Mouse (Mus musculus): ENCODE results near the gene Acox1.

Acox1 gene

DNA sequence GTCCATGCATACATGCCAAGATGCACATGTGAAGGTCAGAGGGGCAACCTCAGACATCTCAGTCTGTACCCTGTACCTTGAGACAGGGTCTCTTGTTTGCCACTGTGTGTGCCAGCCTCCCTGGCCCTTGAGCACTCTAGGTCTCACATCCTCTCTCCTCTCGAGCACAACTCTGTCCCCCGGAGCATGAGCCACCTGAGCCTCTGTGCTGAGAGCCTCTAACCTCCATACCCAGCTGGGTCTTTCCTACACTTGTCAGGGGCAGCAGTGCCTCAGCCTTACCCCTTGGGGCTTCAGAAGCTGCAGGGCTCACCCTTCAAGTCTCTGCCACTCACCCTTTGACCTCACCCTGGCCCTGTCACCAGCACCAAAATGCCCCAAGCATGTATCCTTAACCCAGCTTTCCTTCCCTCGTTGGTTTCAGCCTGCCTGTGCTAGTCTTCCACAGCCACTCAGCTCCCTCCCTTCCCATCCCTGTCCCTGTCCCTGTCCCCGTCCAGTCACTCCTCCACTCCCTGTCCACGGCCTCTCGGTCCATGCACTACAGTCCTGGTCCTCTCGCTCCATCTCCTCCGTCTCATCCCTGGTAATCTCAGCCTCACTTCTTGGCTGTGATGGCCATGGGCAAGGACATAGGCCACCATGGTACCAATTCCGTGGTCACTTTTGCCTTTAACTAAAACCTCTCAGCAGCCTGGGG is 69.6 kb downstream of the Acox1 start:
- no peak for DNase-seq (ENCODE audit: low read depth)

DNA sequence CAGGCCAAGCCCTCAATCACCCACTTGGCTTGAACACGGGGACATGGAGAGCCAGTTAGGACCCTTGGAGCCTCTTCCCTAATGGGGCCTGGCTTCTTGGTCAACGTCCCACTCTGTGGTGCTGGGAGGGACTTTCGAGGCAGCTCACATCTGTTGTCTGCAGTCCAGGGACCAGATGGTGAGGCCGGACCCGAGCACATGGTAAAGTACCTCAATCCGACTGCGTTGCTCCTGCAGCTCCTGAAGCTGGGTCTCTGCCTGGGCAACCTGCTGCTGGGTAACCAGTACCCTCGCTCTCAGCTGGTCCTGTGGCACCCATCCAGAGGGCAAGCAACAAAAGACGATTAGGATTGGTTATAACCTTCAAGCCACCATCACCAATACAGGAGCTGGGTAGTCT is 70.9 kb downstream of the Acox1 start:
- DNase-seq (ENCODE audit: low read depth): no peak

DNA sequence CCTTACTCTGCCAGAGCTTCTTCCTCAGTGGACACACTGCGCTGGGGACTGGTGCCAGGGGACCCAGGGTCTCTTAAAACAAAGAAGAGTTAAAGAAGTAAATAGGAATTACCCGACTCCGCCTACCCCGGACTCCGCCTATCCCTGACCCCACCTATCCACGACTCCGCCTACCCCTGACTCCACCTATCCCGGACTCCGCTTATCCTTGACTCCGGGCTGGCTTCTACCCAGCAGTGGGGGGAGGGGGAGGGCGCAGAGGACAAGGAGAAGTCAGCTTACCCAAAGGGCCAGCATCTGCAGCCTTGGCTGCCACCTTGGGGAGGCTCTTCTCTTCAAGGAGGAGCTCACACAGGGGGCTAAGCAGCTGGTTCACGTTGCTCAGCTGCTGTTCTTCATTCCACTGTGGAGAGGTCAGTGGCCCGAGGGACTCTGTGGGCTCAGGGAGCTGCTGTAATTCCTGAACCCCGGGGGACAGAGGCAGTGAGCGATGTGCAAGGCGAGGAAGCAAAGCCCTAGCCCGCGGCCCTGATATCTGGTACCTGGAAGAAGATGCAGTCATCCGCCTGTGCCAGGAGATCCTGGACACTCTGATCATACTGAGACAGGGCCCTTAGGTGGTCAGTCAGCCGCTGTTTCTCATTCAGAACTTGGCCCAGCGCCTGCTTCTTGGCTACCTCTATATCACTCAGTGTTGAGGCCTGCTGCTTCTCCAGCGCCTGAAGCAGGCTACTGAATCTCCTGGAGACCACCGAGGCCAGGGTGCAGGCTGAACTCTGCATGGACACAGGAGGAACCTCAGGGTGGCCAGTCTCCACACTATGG is 71.5 kb downstream of the Acox1 start, which contains the start of gene Trim47:
Gene Trim47, minus strand, starts transcription at position 55 of the 825 bp plus-strand sequence.
- no peak for DNase-seq (ENCODE audit: low read depth)

DNA sequence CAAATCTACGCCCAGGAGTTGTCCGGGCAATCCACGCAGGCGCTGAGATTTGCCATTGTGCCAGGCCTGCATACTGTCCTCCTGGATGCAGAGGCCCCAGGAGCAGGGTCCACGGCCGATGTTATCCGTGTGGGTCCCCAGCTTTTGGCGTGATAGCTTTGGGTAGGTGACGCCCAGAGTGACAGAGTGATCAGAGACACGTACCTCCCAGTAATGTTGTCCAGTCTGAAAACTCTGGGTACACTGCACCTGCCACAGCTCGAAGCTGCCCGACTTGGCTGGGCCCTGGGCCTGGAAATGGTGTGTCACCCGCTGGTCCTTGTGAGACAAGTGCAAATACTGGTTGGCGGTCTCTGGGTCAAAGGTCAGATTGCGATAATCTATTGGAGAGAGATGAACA is 72.6 kb downstream of the Acox1 start:
- no peak for DNase-seq (ENCODE audit: low read depth)
